Mouse (Mus musculus) right cerebral cortex, postnatal 14 days (tissue): ENCODE data around the gene Gngt2.
"Not testable (repeated sequence)": the region's sequence is repeated elsewhere in the genome, so short reads cannot be mapped to it uniquely, and the experiment has no call there.

Experiments used
- DNase-seq: peaks from one replicate; pipeline ENCODE4 v3.0.0; 2022

Gngt2 gene

GRCm38 (mm10) chr11:95842074-95842681 is 5.2 kb downstream of the Gngt2 start, which contains the start of gene Abi3:
Gene Abi3 (minus strand): TSS chr11:95842476.
- no peak for DNase-seq

GRCm38 (mm10) chr11:95842953-95843352 is 5.9 kb downstream of the Gngt2 start:
- DNase-seq, result no peak

DNA sequence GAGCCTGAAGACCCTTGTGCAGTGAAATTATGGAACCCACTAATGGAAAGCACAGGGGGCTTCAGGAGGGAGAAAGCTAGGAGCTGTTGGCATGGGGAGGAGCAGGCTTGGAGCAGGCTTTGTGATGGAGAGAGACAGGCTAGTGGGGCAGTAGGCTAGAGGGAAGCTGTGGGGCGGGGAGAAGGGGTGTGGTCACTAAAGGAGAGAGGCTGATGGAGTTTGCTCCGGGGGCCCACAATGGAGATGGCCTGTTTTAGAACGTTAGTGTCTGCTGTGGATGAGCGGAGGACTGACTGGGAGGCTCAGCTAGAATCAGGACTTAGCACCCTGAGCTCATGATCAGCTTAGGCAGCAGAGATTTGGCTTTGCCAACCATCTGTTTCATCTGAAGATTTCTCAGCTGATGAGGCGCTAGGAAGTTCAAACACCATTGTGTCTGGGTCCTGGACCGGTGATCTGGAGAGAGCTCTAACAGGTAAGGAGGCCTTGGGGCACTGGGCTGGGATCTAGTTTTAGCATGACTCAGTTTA is 6.5 kb downstream of the Gngt2 start:
- no peak for DNase-seq

- DNase-seq, result no peak
These were observed 7.9 kb downstream of the Gngt2 start for GRCm38 (mm10) chr11:95844935-95845334.

- DNase-seq, result no peak
These were observed 13.9 kb downstream of the Gngt2 start for GRCm38 (mm10) chr11:95850898-95851297.

- DNase-seq, result peak; percentile 59
These were observed 16.7 kb downstream of the Gngt2 start for GRCm38 (mm10) chr11:95853684-95854083.

DNA sequence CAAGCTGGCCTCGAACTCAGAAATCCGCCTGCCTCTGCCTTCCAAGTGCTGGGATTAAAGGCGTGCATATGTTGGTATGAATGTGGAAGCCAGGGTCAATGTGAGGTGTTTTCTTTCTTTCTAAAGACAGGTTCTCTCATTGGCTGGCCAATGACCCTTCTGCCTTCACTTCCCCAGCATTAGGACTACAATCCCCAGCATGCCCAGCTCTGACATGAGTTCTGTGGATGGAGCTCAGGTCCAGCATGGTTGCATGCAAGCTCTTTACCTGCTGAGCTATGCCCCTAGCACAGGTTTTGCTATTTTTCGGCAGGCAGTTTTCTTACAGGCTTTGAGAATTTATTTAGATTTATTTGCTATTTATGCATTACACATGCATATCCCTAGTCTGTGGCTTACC is 20.3 kb downstream of the Gngt2 start:
- no peak for DNase-seq

DNA sequence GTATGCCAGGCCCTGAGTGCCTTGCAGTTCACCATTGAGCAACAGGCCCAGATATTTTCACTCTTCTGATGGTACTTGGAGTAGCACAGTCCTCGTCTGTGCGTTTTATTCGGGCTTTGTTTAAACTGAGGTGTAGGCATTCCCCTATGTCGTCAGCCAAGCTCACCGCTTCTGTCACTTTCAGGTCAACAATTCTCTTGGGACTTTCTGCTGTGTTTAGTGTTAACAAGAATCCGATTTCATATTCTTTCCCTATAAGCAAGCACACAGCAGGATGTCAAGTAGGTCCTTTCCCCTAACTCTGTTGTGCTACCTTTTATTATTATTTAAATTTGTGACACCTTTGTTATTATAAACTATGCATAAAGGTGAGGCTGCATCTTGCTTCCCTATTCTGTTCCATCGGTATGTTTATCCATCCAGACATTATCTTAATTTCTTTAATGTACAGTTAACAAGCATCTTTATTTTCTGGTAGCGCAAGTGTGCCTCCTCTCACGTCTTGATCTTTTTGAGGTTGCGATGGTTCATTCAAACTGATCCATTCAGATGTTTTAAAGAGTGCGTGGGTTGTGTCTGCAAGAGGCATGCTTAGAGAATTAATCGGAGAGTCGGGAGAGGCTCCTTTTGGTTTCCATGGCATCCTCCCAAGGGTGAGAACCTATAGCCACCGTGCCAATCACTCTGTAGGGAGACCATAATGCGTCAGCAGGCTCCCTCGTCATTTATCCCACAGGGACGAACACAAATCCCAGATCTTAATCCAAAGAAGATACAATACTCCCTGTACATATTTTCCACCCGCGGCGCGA is 20.9 kb downstream of the Gngt2 start:
- no peak for DNase-seq

- peak; percentile 94 for DNase-seq
These were observed 21.8 kb downstream of the Gngt2 start for GRCm38 (mm10) chr11:95858528-95859467.

DNA sequence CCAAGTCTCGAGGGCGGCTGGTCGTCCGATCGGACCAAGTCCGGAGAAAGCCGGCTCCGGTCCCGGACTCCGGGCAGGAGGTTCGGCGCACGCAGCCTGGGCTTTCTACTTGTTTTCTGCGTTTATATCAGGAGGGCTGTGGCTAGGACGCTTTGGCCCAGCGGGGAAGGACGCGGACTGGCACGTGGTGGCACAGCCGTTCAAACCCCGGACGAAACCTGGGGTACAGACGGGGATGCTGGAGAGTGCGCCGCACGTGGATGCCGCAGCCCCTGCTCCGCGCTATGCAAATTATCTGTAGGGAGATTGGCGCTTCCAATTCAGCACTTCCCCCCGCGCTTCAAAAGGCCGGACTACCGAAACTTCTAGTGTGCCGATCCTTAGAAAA is 22.4 kb downstream of the Gngt2 start:
- DNase-seq, result peak; percentile 66

- DNase-seq, result no peak
These were observed 23.1 kb downstream of the Gngt2 start for GRCm38 (mm10) chr11:95860071-95860490.

DNA sequence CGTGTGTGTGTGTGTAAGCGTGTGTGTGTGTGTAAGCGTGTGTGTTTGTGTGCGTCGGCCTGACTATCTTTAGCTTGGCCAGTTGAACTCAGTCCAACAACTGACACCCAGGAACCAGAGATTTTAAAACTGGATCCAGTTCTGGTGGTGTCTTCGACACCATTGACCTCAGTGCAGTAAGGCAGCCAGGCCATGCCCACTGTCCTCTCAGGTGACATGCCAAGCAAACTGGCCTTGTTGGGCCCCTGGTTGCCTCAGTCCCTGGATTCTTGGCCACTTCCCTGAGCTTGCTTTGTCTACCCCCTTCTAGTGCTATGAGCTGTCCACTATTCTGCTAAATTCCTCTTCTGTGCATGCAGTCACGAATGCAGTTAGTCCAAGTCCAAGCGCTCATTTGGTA is 24.4 kb downstream of the Gngt2 start:
- DNase-seq, result no peak

DNA sequence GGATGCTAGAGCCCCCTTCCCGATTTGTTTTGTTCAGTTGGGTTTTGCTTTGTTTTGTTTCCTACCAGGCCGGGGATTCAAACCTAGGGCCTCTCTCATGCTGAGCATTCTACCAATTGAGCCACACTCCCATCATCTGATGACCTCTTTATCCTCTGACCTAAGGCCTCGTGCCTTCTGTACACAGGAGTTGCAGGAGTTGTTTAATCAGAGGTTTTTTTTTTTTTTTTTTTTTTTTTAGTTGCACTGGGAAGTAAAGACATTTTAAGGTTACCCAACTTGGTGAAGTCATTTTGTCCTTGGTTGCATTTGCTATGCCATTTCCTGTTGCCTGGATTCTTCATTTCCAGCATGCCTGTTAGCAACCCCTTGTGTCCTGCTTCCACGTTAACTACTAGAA is 32.4 kb downstream of the Gngt2 start:
- DNase-seq, result no peak

- no peak for DNase-seq
These were observed 33.0 kb downstream of the Gngt2 start for GRCm38 (mm10) chr11:95869918-95870470.

GRCm38 (mm10) chr11:95875804-95876203 is 38.8 kb downstream of the Gngt2 start:
- DNase-seq, result no peak

GRCm38 (mm10) chr11:95876296-95876695 is 39.3 kb downstream of the Gngt2 start:
- DNase-seq, result peak; percentile 62

DNA sequence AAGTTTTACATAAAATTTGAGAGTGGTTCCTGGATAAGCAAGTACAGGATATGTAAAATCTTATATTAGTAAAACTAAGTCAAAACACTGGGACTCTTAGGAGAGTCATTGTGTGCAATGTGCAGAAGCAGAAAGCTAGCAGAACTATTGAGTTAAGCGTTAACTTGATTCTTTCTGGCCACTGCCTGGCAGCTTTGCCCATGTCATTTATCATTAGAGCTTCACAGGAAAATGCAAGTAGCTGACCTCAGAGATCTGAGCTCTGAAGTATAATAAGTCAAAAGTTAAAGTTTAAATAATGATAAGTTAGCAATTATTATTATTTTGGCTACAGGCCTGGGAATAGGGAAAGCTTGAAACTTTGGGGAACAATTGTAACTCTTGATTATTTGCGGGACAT is 42.8 kb downstream of the Gngt2 start:
- not testable (repeated sequence) for DNase-seq

GRCm38 (mm10) chr11:95890462-95891051 is 53.5 kb downstream of the Gngt2 start:
- no peak for DNase-seq
